Mouse (Mus musculus): ENCODE results near the gene Olfr930. TPM values are rescaled to one million over a fixed set of nuclear protein-coding genes. Genes with fewer than 3 reads are reported as not detected.

Gene Olfr930
- total RNA-seq (2021) = not detected

GRCm38 (mm10) chr9:38929509-38929908 lies at the start of gene Olfr930:
Olfr930 (plus strand) TSS chr9:38929809.
- DNase-seq = no peak
- intact Hi-C loops (cut with DNase I) = no loop called here

DNA sequence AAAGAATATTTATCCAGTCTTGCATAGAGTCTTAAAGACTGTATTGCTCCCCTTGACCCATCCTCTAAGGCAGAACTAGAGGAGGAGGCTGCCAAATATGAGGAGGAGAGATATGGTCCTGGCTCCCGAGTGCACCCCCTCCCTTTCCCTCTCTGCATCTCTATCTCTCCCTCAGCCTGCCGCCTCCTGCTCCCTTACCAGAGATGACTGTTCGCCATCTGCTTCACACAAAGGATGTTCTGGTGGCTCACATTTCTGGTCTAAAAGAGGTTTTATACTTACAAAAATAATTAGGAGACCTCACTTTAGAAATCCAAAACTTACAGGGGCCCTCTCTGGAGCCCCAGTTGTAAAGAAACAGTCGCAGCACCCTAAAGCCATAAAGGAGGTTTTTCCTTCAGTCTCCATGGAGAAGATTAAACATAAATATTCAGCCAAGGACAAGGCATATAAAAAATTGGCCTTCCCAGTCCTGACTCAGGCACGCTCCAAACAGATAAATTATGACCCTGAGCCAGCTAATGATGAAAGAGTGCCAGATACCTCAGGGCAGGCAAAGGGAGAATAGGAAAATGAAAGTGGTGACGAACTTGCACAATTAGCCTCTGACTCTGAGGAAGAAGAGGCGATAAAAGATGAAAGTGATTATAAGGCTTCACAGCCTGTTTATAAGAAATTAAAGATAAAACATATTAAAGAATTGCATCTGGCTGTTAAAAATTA lies 24.0 kb downstream of the Olfr930 start:
- DNase-seq = no peak
- intact Hi-C loops (cut with DNase I) = no loop called here

GRCm38 (mm10) chr9:38954124-38954416 lies 24.5 kb downstream of the Olfr930 start:
- DNase-seq = no peak
- intact Hi-C loops (cut with DNase I) = no loop called here

DNA sequence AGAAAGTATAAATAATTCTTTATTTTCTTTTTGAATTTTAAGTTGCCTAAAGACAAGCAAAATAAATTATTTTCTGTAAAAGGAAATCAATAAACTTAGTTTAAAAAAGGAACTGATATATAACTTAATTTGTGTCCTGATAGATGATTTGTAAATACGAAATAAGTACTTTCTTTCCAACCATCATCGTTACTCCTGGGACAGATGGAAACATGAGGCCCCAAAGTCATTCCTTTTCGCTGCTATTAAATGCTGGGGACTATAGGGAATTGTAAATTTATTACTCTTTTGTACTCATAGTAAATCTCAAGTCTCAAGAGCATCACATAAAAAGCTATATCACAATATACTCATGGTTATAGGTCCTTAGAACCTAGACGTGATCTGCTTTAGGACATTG lies 42.4 kb downstream of the Olfr930 start, which contains the start of gene Olfr933:
TSS of gene Olfr933 (plus strand) at position 301 of the 400 bp plus-strand sequence.
- intact Hi-C loops (cut with DNase I) = no loop called here
- no peak for DNase-seq

Other genes starting within 250 kb of the Olfr930 start
- gene Olfr919, start 226.1 kb upstream of the Olfr930 start, total RNA-seq (2021) = not detected
- gene Vwa5a, start 211.5 kb upstream of the Olfr930 start, total RNA-seq (2021) = 1 to 10 TPM; 6.6 to 7.6 TPM
- under 1 TPM in 1 of 2 experiments, not detected in 1; 0.06 TPM for gene Olfr920, start 177.5 kb upstream of the Olfr930 start, total RNA-seq (2021)
- gene Olfr921, start 156.7 kb upstream of the Olfr930 start, total RNA-seq (2021) = not detected
- gene Olfr922, start 115.2 kb upstream of the Olfr930 start, total RNA-seq (2021) = not detected
- gene Olfr923, start 103.3 kb upstream of the Olfr930 start, total RNA-seq (2021) = not detected
- gene Olfr924, start 85.4 kb upstream of the Olfr930 start, total RNA-seq (2021) = not detected
- not detected for gene Olfr26, start 74.7 kb upstream of the Olfr930 start, total RNA-seq (2021)
- gene Olfr926, start 52.7 kb upstream of the Olfr930 start, total RNA-seq (2021) = not detected
- not detected for gene Olfr933, start 42.5 kb downstream of the Olfr930 start, total RNA-seq (2021)
- gene Olfr934, start 58.5 kb downstream of the Olfr930 start, total RNA-seq (2021) = not detected
- gene Olfr935, start 69.9 kb downstream of the Olfr930 start, total RNA-seq (2021) = not detected
- gene Olfr146, start 93.6 kb downstream of the Olfr930 start, total RNA-seq (2021) = not detected
- gene Olfr937, start 135.1 kb downstream of the Olfr930 start, total RNA-seq (2021) = not detected
- gene Olfr938, start 149.1 kb downstream of the Olfr930 start, total RNA-seq (2021) = not detected
- not detected for gene Olfr27, start 198.3 kb downstream of the Olfr930 start, total RNA-seq (2021)
- gene Olfr943, start 236.5 kb downstream of the Olfr930 start, total RNA-seq (2021) = not detected

Data from left cerebral cortex, postnatal 4 days (tissue).